Mouse (Mus musculus) gastrocnemius, adult 2 months (tissue): Measurements from ENCODE around the gene Arl10. TPM values are rescaled to one million over a fixed set of nuclear protein-coding genes. Genes with fewer than 3 reads are reported as not detected.

ENCODE experiments used
- DNase-seq: peaks from one replicate; pipeline ENCODE4 v3.0.0; 2022
- H3K27ac ChIP-seq: fragments of 200-600 bp; 2 replicates; pipeline ENCODE4 v1.8.1; 2022; ENCODE audit warnings: mild to moderate bottlenecking
- H3K4me3 ChIP-seq: fragments of 200-600 bp; 2 replicates; pipeline ENCODE4 v1.8.1; 2022; ENCODE audit warnings: mild to moderate bottlenecking, moderate library complexity
- CTCF ChIP-seq: fragments of 200-600 bp; IDR thresholded peaks from 2 replicates; pipeline ENCODE4 v1.8.1; 2022; ENCODE audit warnings: antibody characterized with exemption, mild to moderate bottlenecking, moderate library complexity
- intact Hi-C: fragments of 180-260 bp; cut with DNase I; formaldehyde crosslinking; loops from one replicate; pipeline ENCODE4 v1.15.1; 2025
- long read RNA-seq, 2 experiments: library from polyadenylated mRNA; stranded (forward); transcript quantifications; one replicate each; pipeline ENCODE4 v2.0.0; 2021
- total RNA-seq, 2 experiments: library from RNA; stranded (reverse); gene quantifications; 2 replicates each; pipeline ENCODE4 v1.2.3; 2021

The Arl10 gene
- 1 to 10 TPM; 2.0 to 3.2 TPM for total RNA-seq
- long read RNA-seq, experiment 1, partial matches to known transcripts, result 0 of 2 reads
- long read RNA-seq, experiment 1, other reads (novel, unspliced or antisense), result 1 of 2 reads
- long read RNA-seq, experiment 2, partial matches to known transcripts, result 0 of 4 reads
- long read RNA-seq, experiment 2, other reads (novel, unspliced or antisense), result 3 of 4 reads

DNA sequence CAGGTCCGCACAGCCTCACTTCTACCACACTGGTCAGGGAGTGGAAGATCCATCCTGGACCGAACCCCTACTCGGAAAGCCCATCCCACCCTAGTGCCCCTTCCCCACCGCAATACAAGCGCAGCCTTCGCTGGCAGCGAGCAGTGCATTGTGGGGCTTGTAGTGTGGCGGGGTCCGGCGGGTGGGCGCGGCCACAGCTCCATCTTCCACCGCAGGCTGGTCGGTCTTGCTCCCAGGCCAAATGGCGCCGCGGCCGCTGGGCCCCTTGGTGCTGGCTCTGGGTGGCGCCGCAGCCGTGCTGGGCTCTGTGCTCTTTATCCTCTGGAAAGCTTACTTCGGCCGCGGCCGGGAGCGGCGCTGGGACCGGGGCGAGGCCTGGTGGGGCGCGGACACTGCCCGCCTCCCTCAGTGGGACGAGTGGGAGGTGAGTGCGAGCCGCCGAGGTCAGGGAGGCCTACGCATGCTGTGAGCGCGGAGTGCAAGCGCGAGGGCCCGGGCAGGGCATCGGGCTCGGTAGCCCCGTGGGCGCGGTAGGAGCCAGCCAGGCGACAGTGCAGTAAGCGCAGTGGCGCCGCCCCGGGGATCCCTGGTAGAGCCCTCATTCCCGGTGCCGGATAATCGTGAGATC, at the start of gene Arl10:
Gene Arl10, plus strand, starts transcription at position 162 of the 628 bp plus-strand sequence.
- peak within 1 kb of the TSS; percentile 90 for H3K27ac ChIP-seq
- intact Hi-C loops, result no loop called here
- H3K4me3 ChIP-seq, result peak within 1 kb of the TSS; percentile 91
- DNase-seq, result peak; percentile 85
- TF ChIP-seq CTCF, result peak; percentile 36; the same call in 1 of the 2 replicates

DNA sequence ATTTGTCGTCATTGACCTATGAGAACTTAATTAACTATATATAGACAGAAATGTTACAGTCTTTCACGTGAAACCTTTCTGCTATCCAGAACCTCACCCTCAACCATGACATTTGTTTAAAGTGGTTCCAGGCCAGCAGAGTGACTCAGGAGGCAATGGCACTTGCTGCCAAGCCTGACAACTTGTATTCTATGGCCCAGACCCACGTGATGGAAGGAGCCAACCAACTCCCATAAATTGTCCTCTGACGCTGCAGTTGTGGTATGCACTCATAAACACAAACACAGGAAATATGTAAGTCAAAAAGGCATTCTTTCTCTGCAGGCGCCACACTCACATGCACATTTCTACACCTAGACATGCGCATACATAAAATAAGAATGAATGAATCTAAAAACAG, 47.7 kb upstream of the Arl10 start:
- intact Hi-C loops, result no loop called here
- Histone ChIP-seq H3K4me3 (no peak overlapping the region), H3K27ac (no peak overlapping the region)
- DNase-seq, result no peak
- TF ChIP-seq CTCF, result no peak

DNA sequence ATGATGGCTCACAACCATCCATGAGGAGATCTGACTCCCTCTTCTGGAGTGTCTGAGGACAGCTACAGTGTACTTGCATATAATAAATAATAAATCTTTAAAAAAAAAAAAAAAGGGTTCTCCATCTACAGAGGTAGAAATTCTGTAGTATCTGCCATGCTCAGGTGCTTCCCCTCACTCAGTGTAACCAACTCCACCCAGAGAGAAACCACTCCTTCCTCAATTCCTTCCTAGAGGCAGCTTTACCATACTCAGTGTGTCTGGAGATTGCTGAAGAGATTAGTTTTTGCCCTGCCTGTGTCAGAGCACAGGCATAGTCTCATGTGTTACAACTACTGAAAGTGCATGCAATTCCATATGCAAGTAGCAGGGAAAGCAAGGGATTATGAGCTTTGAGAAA, 42.7 kb upstream of the Arl10 start:
- intact Hi-C loops, result no loop called here
- Histone ChIP-seq H3K4me3 (no peak overlapping the region), H3K27ac (no peak overlapping the region)
- DNase-seq, result no peak
- TF ChIP-seq CTCF, result no peak

DNA sequence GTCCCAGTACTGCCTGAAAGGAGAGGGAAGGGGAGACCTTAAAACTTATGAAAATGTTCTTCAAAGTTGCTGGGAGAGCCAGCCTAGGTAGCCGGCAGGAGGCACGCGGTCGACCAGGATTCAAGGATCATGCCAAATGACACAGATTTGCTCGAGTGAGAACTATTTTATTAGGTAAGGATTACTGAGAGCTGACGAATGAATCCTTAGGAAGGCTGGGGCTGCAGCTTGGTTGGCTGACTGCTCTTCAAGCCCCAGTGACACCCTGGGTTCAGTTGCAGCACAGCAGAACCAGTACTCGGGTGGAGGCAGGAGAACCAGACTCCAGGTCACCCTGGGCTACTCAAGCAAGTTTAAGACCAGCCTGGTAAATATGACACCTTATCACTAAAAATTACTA, 26.8 kb upstream of the Arl10 start:
- Histone ChIP-seq H3K4me3 (no peak overlapping the region), H3K27ac (no peak overlapping the region)
- no peak for TF ChIP-seq CTCF
- no peak for DNase-seq
- intact Hi-C loops, result no loop called here

DNA sequence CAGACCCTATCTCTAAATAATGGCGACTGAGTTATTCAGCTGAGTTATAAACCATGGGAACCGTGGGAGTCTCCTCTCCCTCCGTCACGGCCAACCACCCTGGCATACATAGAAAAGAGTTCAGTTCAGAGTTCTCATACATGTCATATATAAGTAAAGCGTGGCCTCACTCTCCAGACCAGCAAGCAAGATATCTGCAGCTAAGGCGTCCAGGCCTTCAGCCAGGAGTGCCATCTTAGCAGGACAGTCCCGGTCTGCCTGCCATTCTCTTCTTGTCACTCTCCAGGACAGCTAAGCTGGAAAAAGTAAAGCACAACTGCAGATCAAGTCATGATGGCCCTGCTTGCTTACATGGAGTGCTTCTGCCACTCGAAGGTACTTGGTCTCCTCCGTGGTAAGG, 18.6 kb upstream of the Arl10 start:
- H3K27ac ChIP-seq, result peak overlapping the region; percentile 91
- peak; percentile 34 for DNase-seq
- intact Hi-C loops, result no loop called here

DNA sequence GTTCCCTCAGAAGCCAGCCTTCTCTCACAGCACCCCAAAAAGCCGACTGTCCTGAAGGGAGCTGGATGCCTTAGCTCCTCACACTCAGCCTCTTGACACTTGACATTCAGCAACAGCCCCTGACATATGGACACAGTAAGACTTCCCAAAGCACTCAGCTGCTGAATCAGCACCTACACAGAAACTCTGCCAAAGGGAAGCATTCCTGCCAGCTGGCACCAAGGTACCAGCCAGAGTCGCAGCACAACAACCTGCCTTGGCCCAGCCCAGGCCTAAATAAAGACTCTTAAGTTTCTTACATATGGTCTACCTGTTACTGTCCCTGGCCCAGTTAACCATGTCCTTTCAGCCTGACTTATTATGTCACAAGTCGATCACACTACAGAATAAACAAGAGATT, 18.0 kb upstream of the Arl10 start:
- TF ChIP-seq CTCF, result no peak
- peak; percentile 89 for DNase-seq
- Histone ChIP-seq H3K4me3 (peak overlapping the region; percentile 33; the same call in 1 of the 2 replicates), H3K27ac (peak overlapping the region; percentile 91)
- intact Hi-C loops, result no loop called here

More for the DNA sequence above, 18.6 kb upstream of the Arl10 start:
- peak overlapping the region; percentile 33; the same call in 1 of the 2 replicates for H3K4me3 ChIP-seq
- TF ChIP-seq CTCF, result no peak

DNA sequence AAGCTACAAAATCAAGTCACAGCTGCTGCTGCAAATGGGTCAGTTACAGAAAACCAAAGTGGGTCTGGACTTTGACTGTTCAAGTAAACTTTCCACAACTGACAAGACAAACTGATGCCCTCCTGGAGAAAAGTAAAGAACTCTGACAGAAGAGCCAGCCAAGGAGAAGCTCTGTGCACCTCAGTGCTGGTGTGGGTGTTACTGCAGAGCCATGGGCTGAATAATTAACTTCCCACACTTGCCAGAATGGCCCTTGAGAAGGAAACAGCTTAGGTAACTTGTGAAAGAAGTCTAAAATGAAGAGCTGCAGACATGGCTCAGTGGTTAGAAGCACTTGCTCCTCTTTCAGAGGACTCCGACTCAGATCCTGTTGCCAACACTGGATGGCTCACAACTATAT, 17.2 kb upstream of the Arl10 start:
- TF ChIP-seq CTCF, result no peak
- intact Hi-C loops, result no loop called here
- no peak for DNase-seq
- Histone ChIP-seq H3K4me3 (no peak overlapping the region), H3K27ac (peak overlapping the region; percentile 91)

DNA sequence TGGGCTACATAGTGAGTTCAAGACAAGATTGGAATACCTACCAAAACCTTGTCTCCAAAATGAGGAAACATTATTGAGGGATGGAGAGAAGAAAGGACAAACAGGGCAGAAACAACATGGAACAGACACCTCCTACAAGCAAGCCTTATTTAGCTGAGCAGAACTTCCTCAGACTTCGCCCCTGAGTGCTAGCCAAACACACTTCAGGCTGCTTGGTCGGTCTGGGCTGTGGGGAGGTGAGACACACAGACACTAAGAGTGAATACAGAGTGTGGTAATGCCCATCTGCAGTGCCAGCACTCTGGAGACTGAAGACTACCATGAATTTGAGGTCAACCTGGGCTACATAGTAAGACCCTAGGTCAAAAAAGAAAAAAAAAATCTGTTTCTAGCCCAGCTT, 15.2 kb upstream of the Arl10 start:
- no peak for TF ChIP-seq CTCF
- H3K27ac ChIP-seq, result no peak overlapping the region; the same call in 1 of the 2 replicates
- intact Hi-C loops, result loop anchor here (5.0 kb wide), 1 partner anchor 63 kb away; the partner anchor contains the start of gene Faf2
- no peak overlapping the region for H3K4me3 ChIP-seq
- DNase-seq, result no peak

DNA sequence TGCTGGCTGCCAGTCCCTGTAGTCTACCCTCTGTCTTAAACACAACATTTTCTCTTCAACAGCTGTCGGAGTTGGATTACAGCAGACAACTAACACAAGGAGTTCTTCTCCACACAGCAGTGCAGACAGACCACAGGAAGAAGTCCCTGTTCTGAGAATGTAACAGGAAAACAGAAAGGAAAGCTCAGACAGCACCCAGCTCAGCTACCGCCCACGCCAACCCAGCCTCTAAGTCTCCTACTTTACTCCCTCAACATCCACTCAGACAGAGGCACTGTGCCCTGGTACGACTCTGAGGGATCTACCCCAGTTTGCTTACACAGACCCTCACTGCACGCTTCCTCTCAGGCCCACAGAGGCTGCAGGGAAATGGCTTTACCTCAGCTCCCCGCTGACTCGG, 14.2 kb upstream of the Arl10 start:
- no peak for DNase-seq
- no peak overlapping the region for H3K27ac ChIP-seq
- intact Hi-C loops, result loop anchor here (5.0 kb wide), 1 partner anchor 62 kb away; the partner anchor contains the start of gene Faf2
- TF ChIP-seq CTCF, result no peak
- no peak overlapping the region for H3K4me3 ChIP-seq

DNA sequence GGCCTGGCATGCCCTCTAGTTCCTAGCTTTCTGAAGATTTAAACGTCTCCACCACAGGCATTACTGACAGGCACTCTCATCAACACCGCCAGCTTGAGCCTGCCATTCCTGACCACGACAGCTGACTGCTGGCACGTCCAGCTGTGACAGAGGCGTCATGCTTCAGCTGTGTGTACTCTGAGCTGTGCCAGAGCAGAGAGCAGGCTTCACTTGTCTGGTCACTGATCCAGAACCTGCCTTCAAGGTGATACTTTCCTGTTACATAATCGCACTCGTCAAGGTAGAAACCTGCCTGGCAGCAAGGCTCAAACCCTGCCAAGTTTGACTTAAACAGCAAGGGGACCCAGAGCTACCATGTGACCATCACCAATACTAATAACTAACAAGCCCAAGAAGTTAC, 12.3 kb upstream of the Arl10 start:
- intact Hi-C loops, result loop anchor here (5.0 kb wide), 1 partner anchor 60 kb away; the partner anchor contains the start of gene Faf2

DNA sequence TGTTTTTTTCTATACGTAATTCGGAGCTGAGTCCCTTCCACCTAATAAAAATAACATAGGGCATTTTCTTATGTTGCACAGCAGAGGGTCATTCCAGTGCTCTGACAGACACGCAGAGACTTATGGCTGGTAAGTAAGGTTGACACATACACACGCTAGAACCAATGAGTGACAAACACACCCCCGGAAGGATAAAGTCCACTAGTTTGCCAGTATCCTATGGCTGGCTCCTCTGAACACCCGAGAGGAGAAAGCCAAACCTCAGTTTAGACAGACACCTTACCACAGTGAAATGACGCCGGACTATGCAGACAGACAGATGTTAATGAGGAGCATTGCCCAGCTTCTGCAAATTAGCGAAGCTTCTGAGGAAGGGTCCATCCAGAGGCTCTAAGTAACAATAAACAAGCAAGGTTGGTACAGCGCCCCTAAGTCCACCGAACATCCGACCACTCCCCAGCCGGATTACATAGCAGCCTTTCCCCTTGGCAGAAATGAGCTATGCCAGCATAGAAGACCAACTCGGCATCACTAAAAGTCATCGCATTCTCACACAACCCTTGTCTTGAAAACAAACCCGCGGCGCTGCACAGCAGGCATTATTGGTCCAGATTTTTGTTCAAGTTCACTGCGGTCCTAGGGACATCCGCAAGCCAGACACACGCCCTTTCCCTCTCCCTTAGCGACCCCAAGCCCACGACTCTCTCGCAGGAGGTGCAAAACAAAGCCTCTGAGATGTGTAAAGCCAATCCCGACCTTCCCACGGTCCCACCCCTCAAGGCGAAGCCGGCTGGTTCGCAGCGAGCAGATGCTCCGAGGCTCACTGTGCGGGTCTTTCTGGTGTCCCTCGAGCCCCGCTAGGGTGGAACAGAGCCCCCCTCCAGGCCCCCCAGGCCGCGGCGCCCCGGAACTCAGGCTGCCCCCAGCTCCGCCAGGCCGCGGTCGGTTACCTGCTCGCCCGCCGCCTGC, 10.3 kb upstream of the Arl10 start:
- Histone ChIP-seq H3K4me3 (peak overlapping the region; percentile 86), H3K27ac (peak overlapping the region; percentile 98)
- intact Hi-C loops, result loop anchor here (5.0 kb wide), 2 partner anchors 58 to 97 kb away; partner anchors contain the start of genes Faf2 and Thoc3
- no peak for TF ChIP-seq CTCF
- DNase-seq, result no peak

More for the DNA sequence above, 12.3 kb upstream of the Arl10 start:
- no peak overlapping the region for H3K4me3 ChIP-seq
- peak overlapping the region; percentile 72 for H3K27ac ChIP-seq
- TF ChIP-seq CTCF, result no peak
- peak; percentile 69 for DNase-seq

DNA sequence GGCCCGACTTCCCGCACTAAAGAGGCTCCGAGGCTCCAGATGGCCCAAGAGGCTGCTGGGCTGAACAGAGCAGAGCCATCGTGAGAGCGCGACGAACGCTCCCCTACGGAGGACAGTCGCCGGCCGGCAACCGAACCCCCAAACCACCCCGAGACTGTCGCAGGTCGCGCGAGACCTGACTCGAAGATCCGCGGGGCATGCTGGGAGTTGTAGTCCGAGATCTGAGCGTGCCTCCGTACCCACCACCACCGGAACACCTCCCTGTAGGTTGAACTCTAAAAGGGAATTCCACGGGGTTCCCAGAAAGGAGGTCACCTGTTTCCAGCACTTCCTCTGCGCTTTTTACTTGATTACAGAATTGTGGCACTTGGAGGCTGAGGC, 9.6 kb upstream of the Arl10 start, which contains the start of gene 4833439L19Rik:
Gene 4833439L19Rik, minus strand, starts transcription at position 235 of the 381 bp plus-strand sequence.
- intact Hi-C loops, result loop anchor here (5.0 kb wide), 1 partner anchor 98 kb away; the partner anchor contains the start of gene Thoc3
- no peak for TF ChIP-seq CTCF
- peak within 1 kb of the TSS; percentile 86 for H3K4me3 ChIP-seq
- peak; percentile 97 for DNase-seq
- H3K27ac ChIP-seq, result peak within 1 kb of the TSS; percentile 98
